Mouse (Mus musculus) CH12F3 (cell line): Measurements from ENCODE around the gene Hmg20b.

Experiments
- in situ Hi-C: fragments of 300-500 bp; cut with MboI; formaldehyde crosslinking; loops from 2 replicates; pipeline ENCODE4 v1.14.3; 2020; ENCODE audit warnings: low sequenced_read_pairs

Hmg20b gene

DNA sequence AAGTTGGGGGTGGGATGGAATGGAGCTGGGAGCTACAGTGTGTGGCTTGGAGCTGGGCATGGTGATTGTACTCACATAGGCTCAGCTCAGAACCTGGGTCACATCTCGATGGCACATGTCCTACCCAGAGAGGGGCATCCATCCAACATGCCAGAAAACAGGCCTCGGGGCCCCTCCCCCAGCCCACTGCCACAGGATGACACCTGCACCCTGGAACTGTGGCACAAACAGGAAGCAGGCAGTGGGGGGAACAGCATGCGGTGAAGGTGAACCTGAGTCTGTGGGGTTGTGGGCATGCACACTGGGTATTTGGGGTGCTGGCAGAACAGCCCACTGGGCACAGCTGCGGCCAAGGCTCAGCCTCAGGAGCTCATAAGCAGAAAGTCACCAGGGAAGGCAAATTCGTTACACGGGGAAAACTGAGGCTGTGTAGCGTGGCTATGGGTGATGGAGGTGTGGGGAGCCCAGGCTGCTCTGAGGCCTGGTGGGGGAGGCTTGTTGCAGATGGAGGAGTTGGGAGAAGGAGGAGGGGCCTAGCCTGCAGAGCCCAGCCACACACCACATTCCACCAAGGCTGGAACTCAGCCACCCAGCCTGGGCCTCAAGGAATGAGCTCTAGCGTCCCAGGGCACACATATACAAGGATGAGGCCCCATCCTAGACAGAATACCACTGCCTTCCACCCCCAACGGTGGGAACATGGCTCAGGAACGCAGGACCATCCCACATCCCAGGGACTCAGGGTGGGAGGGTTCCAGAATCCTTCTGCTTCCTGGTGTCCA, 20.9 kb downstream of the Hmg20b start:
- in situ Hi-C loops = no loop called here

- in situ Hi-C loops = no loop called here
Observed at GRCm38 (mm10) chr10:81328386-81328785, 21.9 kb downstream of the Hmg20b start, which contains the start of gene Tbxa2r. Gene Tbxa2r, plus strand, starts transcription at chr10:81328731.

DNA sequence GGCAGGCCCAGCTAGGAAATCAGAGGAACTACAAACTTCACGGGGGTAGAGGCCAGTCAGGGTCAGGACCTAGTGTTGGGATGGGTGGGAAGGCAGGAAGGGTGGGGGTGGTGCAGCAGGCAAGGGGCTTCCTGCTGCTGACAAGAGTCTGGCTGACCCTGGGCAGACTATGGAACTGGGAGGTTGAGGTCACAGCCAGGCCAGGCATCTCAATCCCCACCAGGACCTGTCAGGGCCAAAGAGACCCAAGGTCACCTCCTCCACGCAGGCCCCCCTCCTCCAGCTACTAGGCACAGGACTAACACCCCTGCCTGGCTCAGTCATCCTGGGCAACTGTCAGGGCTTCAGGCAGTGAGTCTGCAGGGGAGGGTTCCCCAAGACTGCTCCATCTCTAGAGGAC, 22.3 kb downstream of the Hmg20b start:
- in situ Hi-C loops = no loop called here

DNA sequence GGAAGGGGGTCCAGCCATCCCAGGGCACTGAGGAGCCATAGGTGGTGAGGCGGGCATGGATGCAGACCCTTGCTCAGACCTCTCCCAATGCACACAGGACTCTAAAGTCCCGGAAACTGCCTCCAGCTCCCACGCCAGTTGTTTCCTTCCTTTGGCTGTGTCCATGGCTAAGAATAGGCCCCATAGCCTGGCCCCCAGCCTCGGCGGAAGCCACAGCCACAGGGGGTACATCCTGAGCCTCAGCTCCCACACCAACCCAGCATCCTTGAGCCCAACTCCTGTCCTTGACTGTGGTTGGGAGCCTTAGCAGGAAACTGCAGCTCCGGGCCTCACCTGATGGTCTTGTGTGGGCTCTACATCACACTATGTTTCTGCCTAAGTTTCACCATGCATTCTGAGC, 23.4 kb downstream of the Hmg20b start:
- in situ Hi-C loops = no loop called here

DNA sequence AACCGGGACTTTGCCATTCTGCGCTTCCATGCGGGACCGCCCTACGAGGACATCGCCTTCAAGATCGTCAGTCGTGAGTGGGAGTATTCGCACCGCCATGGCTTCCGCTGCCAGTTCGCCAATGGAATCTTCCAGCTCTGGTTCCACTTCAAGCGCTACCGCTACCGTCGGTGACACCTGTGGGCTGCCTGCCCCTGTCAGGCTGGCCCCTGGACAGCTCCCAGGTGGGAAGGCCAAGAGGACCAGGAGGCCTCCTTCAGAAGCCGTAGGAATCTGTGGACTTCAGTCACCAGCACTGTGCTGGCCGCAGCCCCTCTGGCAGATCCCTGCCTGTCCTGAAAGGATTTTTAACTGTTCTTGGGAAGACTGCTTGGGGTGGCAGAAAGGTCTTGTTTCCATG, 24.5 kb downstream of the Hmg20b start:
- in situ Hi-C loops = no loop called here

- in situ Hi-C loops = no loop called here
Observed at GRCm38 (mm10) chr10:81325176-81325575, 25.1 kb downstream of the Hmg20b start.

- in situ Hi-C loops = no loop called here
Observed at GRCm38 (mm10) chr10:81323791-81324530, 26.3 kb downstream of the Hmg20b start.

DNA sequence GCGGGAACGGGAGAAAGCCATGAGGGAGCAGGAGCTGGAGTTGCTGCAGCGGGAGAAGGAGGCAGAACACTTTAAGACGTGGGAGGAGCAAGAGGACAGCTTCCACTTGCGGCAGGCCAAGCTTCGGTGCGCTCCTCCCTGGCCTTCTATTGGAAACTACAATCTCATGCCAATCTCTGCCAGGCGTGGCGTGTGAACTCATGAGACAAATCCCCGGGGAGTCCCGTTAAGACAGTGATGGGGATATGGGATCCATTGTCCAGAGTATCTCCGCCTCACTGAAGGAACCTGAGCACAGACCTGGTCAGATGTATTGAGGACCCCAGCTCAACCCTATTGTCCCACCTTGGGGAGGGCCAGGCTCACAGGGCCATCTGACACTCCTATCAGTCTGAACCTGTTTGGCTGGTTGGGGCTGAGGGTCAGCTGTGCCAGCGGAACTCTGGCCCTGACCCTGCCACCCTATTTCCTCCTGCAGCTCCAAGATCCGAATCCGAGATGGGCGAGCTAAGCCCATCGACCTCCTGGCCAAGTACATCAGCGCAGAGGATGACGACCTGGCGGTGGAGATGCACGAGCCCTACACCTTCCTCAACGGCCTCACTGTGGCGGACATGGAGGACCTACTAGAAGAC, 27.0 kb downstream of the Hmg20b start:
- in situ Hi-C loops = no loop called here

- in situ Hi-C loops = no loop called here
Observed at GRCm38 (mm10) chr10:81322444-81322843, 27.8 kb downstream of the Hmg20b start.

DNA sequence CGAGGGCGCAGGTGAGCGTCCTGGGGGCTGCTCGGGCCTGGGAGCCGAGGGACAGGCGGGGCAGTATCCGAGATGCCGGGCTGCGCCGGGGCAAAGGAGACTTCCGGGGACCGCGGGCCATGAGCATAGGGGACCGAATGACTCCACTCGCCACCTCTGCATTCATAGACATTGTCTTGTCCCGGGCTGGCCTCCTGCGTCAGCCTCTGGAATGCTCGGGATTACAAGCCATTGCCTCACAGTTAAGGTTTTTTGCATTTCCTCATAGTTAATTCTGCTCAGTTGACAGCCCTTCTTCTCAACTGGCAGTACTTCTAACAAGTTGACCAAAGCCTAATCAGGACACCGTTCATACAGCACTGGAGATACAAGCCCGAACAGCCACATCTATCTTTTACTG, 28.8 kb downstream of the Hmg20b start:
- in situ Hi-C loops = no loop called here

DNA sequence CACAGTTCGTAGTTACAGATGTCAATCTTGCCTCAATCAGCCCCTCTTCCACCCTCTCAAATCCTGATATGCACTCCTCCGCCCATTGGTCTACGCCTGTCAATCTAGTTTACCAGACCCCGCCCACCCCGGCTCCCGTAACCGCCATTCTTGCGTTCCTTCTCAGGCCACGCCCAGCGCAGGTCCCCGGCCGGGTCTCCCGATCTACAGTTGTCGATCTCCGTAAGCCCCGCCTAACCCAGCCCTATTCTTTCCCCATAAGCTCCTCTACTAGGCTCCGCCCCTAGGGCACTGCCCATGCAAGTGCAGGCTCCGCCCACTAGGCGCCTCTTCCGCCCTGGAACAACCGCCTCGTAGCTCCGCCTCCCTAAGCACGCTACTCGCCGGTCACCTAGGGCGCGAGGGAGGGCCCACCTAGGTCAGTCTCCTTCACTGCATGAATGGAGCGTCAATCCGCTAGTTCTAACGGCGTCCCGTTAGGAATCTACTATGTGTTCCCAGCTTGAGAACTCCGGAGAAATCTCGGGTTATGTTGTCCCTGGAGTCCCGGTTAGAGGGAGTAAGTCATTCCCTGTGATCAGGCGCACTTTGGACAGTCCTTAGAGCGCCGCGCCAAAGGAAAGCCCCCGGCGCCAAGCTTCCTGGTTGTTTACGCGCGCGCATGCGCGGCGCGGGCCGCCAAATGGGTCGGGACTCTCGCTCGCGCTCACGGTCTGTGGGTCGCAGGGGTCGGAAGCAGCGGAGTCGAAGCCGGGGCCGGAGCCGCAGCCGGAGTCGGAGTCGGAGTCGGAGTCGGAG, 29.5 kb downstream of the Hmg20b start, which contains the start of gene Cactin:
Gene Cactin (plus strand): TSS at position 554 of the 798 bp plus-strand sequence.
- in situ Hi-C loops = no loop called here

DNA sequence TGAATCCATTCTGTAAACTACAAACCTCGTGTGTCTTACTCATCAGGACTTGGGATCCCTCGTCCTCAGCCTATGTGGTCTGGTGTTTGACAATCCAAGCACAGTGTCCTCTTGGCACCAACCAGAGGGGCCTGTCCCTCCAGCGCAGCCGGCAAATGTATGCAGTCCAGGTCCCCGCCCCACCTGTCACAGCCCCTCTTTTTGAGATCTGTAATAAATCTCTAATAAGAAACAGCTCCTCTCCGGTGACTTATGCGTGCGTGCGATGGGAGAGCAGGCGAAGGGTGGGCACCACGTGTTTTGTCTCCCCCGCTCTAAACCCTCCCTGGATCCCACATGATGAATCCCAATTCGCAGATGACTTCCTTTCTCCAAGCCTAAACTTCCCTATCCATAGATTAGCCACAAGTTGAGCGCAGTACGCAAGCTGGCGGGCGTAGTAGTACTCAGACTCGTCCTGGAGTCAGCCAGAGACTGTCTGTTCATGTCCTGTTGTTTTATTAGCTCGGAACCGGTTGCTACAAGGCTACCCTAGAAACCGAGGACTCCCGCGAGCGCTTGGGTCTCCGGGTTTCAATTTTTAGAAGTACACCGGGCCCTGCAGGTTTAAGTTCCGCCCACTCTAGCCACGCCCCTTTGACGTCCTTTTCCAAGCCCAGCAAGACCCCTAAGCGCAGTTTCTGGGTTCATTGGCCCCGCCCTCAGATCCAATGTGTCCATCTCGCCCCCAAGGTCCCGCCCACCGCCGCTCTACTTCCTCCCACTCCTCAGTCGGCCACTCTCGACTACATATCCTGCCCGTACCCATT, 30.3 kb downstream of the Hmg20b start:
- in situ Hi-C loops = no loop called here

GRCm38 (mm10) chr10:81319330-81319699, 31.0 kb downstream of the Hmg20b start:
- in situ Hi-C loops = no loop called here

DNA sequence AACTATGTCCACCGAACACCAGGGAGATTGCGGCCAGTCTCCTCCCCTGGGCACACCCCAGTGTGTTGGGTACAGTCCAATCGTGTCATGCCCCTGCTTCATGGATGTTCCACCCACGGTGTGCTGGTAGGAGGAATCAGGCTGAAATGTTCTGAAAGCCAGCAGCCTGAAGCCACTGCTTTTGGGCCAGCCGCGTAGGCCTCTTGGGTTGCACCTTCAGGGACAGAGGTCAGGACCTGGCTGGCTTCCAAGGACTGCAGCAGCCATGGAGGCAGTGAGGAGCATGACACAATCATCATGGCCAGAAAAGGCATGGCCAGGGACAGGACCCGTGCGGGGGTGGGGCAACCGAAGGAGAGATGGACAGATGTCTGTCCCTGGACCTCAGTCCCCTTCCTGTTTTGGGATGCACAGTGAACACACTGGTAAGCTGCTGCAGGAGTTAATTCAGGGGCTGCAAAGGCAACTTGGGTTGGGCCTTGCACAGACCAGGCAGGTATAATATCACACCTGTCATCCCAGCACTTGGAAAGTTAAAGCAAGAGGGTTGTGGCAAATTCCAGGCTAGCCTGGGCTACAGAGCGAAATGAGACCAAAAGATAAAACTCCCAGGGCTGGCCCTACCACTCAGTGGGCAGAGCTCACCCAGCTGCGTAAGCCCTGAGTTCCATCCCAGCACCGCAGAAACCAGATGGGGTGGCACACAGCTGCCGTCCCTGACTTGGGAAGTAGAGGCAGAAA, 31.5 kb downstream of the Hmg20b start:
- in situ Hi-C loops = no loop called here

GRCm38 (mm10) chr10:81317273-81317672, 33.0 kb downstream of the Hmg20b start:
- in situ Hi-C loops = no loop called here

GRCm38 (mm10) chr10:81316338-81317060, 33.8 kb downstream of the Hmg20b start:
- in situ Hi-C loops = no loop called here

DNA sequence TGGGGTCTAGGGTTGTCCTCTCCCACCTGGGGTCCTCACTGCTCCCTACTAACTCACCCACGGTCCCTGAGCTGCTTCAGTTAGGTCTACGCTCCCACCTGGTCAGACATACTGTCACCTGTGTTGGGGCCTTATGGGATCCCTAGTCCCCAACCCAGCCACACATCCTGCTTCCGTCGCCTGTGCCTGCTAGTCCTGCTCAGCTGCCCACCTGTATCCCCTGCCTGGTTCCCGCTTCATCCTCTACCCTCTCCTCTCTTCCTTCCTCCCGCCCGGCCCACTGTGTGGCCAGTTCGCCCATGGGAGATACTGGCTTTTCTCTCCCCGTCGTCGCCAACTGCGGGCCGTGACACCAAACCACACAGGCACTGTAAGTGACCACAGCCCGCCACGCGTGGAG, 34.7 kb downstream of the Hmg20b start:
- in situ Hi-C loops = no loop called here

- in situ Hi-C loops = no loop called here
Observed at GRCm38 (mm10) chr10:81314201-81314600, 36.1 kb downstream of the Hmg20b start.

DNA sequence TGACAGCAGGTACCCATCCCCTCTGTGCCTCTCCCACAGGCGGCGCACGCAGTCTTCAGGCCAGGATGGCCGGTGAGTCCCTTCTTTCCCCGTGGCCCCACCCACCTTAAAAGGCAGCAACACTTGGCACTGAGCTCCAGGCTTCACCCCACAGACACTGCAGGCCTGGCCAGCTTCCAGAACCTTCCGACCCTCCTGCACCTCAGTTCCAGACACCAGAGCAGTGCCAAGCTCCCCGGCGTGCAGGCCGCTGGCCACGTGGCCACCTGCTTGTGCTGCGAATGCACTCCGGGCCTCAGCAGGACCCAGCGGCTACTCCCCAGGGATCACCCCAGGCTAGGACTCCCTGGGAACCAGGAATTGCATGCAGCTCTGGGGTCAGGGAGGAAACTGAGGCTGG, 36.7 kb downstream of the Hmg20b start:
- in situ Hi-C loops = no loop called here
